Mouse (Mus musculus) left cerebral cortex, adult 9 months (tissue): Measurements from ENCODE around the gene Phf13.
"Not testable (repeated sequence)": the region's sequence is repeated elsewhere in the genome, so short reads cannot be mapped to it uniquely, and the experiment has no call there.

Experiments used
- DNase-seq, 2 experiments: peaks; one replicate each; pipeline ENCODE4 v3.0.0; 2022; ENCODE audit warnings: low spot score in 2 of 2

Phf13 gene

GRCm38 (mm10) chr4:151996173-151996950 is at the start of gene Phf13:
Gene Phf13, minus strand, starts transcription at chr4:151996258.
- peak; percentile 97 to 99 for DNase-seq

DNA sequence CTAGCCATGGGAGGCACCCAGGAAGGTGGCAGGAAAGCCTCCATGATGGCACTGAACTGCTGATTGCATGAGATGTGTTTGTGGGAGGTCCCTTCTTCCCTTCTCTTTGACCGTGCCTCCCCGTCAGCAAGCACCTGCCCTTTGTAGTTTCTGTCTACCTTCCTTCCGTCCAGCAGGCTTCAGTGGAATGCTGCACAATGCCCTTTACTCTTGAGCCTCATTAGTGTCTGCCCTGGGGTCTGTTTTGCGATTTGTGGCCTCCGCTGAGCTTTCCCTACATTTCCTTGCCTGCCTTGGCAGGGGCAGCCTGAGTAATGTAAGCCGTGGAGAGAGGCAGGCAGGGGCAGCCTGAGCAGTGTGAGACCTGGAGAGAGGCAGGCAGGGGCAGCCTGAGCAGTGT is 48.6 kb upstream of the Phf13 start:
- DNase-seq, result no peak

DNA sequence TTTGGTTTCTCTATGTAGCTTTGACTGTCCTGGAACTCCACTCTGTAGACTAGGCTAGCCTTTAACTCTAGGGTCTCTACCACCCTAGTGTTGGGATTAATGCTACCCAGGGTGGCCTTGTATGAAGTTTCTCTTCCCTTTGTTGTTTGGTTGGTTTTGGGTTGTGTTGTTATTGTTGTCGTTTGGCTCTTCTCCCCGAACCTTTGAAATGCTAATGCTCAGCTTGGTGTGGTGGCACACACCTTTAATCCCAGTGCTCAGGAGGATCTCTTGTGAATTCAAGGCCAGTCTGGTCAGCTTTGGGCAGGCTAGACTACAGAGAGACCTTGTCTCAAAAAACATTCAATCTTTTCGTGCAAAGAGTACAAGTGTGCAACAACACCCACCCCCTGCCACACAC is 47.1 kb upstream of the Phf13 start:
- no peak for DNase-seq

DNA sequence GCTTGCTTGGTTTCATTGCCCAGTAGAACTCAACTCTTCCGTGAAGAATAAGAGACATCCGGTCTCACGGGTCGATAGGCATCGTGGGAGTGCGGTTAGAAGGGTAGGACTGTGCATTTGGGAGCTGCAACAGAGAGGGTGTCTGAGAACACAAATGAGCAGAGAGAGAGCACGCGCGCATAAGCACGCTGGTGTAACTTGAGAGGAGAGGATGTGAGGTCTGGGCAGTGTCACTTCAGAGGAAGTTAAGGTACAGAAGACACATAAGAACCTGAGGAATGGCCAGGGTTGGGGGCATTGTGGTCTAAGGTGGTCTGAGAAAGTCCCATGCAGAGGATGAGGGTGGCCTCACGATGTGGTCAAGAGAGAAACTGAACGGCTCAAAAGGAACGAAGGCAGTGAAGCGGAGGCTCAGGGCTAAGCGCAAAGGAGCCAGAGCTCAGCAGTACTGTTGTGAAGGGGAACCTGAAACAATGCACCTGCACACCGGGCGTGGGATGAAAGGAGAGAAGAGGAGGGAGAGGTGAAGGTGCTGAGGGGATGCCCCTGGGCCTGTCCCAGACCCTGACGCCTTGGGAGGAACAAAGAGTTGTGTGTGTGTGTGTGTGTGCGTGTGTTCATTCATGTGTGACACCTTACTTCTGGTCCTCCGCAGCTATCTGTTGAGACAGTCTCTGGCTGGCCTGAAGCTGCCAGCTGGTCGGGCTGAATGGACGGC is 46.0 kb upstream of the Phf13 start:
- no peak for DNase-seq

- no peak for DNase-seq
Observed at GRCm38 (mm10) chr4:152039831-152040310, 43.8 kb upstream of the Phf13 start.

- peak; percentile 75 to 88 for DNase-seq
Observed at GRCm38 (mm10) chr4:152038985-152039830, 43.1 kb upstream of the Phf13 start, which contains the start of gene Nol9. Gene Nol9, plus strand, starts transcription at chr4:152039321.

- no peak for DNase-seq
Observed at GRCm38 (mm10) chr4:152038225-152038984, 42.3 kb upstream of the Phf13 start, which contains the start of gene Tas1r1. Gene Tas1r1, minus strand, starts transcription at chr4:152038568.

- not testable (repeated sequence) for DNase-seq
Observed at GRCm38 (mm10) chr4:152036464-152036863, 40.4 kb upstream of the Phf13 start.

DNA sequence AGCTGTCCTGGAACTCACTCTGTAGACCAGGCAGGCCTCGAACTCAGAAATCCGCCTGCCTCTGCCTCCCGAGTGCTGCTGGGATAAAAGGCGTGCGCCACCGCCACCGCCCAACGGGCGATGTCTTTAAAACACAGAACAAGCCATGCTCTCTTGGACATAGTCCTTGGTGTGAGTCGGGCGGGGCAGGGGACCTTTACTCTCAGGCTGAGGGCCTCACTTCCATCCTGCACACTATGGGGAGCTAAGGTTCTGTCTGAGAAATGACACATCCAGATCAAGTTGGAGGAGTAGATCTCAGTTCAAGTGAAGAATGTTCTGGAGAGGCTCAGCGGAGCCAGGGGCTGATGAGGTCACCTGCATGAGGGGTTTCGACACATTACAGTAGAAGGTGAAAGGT is 36.9 kb upstream of the Phf13 start:
- no peak for DNase-seq

DNA sequence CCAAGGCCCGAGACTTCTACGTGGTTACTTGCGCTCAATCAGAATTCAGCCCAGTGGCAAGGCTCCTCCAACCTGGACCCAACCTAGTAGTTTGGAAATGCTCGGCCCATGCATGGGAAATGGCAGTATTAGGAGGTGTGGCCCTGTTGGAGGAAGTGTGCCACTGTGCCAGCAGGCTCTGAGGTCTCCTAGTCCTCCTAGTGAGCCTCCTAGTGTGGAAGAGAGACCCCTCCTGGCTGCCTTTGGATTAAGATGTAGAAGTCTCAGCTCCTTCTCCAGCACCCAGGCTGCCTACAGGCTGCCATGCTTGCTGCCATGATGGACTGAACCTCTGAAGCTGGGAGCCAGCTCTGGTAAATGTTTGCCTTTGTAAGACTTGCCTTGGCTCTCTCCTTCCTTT is 33.9 kb upstream of the Phf13 start:
- no peak for DNase-seq

DNA sequence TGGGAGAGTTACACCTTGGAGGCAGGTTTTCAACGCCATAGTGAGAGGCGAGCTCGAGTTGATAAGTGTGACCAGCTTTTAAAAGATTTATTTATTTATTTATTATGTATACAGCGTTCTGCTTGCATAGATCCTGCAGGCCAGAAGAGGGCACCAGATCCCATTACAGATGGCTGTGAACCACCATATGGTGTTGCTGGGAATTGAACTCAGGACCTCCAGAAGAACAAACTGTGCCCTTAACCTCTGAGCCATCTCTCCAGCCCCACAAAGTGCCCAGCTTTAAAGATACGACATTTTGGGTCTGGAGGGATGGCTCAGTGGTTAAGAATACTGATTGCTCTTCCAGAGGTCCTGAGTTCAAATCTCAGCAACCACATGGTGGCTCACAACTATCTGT is 33.0 kb upstream of the Phf13 start:
- DNase-seq, result no peak

DNA sequence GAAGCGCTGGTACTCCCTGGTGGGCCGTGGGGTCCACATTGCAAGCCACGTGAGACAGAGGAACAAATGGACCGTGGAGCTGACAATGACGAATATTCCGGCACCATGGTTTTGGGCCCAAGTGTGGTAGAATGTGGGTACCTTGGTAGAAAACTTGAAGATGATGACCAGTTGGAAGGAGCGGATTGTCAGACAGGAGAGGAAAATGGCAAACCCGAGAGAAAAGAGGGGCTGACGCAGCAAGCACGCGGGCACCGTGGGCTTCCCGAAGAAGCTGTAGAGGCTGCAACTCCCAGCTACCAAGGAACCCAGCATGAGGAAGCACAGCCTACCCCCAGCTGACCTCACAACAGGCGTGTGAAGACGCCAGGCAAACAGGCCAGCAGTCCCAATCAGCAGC is 32.4 kb upstream of the Phf13 start:
- no peak for DNase-seq

GRCm38 (mm10) chr4:152027524-152027923 is 31.5 kb upstream of the Phf13 start, which contains the start of gene Zbtb48:
Gene Zbtb48, minus strand, starts transcription at chr4:152027671.
- DNase-seq, result peak; percentile 93 to 97

- DNase-seq, result no peak
Observed at GRCm38 (mm10) chr4:152026751-152027508, 30.9 kb upstream of the Phf13 start.

DNA sequence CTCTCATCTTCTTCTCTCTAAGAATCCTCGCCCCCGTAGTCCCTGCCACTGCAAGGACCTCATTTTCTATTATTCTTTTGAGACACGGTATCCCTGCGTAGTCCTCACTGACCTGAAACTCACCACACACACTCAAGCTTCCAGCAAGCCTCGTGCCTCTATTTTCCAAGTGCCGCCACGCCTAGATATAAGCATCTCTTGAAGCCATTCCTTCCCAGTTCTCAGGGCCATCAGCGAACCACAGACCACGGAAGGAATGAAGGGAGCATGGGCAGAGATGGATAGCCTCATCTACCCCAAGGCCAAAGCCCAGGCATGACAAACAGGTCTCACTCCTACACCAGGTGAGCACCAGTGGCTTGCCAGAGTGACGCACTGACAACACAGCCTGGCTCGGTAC is 28.5 kb upstream of the Phf13 start:
- no peak for DNase-seq

DNA sequence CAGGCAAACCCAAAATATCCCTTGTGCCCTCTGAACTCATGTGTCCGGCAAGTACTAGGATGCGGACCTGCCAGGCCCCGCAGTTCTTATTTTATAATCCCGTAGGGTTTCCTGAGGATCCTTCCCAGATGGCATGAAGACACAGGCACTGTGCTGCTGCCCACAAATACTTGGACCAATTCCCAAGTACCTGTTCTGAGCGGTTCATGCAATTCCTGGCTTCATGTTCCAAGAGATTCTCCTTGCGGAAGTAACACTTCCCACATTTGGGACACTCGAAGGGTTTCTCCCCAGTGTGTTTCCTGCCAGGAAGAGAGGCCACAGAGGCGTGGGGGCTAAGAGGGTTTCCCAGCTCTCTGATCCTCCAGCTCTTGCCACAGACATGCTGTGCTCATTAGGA is 26.4 kb upstream of the Phf13 start:
- no peak for DNase-seq

GRCm38 (mm10) chr4:152021568-152022097 is 25.6 kb upstream of the Phf13 start:
- DNase-seq, result no peak

DNA sequence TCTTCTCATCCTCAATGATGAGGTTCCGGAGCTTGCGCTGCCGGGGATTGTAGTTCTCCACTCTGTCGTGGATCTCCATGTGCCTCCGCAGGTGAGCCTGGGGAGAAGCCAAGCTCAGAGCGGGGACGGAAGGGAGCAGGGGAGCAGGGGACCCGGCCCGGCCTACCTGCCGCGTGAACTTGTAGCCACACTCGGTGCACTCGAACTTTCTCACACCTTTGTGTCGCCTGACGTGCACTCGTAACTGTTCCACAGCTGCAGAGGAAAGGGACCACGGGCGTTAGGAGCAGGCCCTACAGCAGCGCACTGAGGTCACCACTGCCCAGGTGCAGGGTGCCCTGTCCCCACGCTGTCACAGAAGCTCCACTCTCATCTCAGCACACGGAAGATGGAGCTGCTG is 24.0 kb upstream of the Phf13 start:
- DNase-seq, result no peak

DNA sequence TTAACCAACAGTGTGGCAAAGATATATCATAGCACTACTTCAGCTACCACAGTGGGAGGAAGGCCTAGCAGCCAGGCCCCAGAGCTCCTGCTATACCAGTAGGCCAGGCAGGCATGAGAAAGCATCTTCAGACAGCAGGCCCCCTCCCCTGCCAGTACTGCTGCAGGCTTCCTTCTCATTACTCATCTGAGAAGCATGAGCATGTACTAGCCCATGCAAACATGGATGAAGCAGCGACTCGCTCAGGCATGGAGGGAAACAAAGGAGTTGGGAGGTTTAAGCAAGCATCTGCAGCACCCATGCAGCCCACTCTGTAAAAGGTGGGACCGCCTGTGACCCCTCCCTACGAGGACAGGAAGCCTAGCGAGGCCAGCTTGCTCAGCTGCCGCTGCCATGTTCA is 23.0 kb upstream of the Phf13 start:
- no peak for DNase-seq
